Mouse (Mus musculus): ENCODE measurements around the gene Olfr723. TPM values are rescaled to one million over a fixed set of nuclear protein-coding genes. Genes with fewer than 3 reads are reported as not detected.

Olfr723 gene
- not detected for polyA plus RNA-seq (2014; fragmentation: Illumina TruSeq; extraction: RNeasy Lipid Tissue Mini Kit (QIAGEN cat#74804); ENCODE audit: low read depth, low replicate concordance)

GRCm38 (mm10) chr14:49931687-49932086, at the start of gene Olfr723:
Gene Olfr723 (minus strand): TSS chr14:49931787.

GRCm38 (mm10) chr14:49963174-49963573, 31.6 kb upstream of the Olfr723 start, which contains the start of gene Olfr724:
Gene Olfr724 (minus strand): TSS chr14:49963274.

GRCm38 (mm10) chr14:49901899-49902298, 29.7 kb downstream of the Olfr723 start, which contains the start of gene Olfr722:
Gene Olfr722 (minus strand): TSS chr14:49901999.

Other genes starting within 250 kb of the Olfr723 start
- 16.1 TPM for gene Armh4, start 148.4 kb downstream of the Olfr723 start, polyA plus RNA-seq (2014; fragmentation: Illumina TruSeq; extraction: RNeasy Lipid Tissue Mini Kit (QIAGEN cat#74804); ENCODE audit: low read depth, low replicate concordance)
- not detected for gene Olfr722, start 29.8 kb downstream of the Olfr723 start, polyA plus RNA-seq (2014; fragmentation: Illumina TruSeq; extraction: RNeasy Lipid Tissue Mini Kit (QIAGEN cat#74804); ENCODE audit: low read depth, low replicate concordance)
- not detected for gene Olfr724, start 31.5 kb upstream of the Olfr723 start, polyA plus RNA-seq (2014; fragmentation: Illumina TruSeq; extraction: RNeasy Lipid Tissue Mini Kit (QIAGEN cat#74804); ENCODE audit: low read depth, low replicate concordance)
- gene Olfr725, start 108.6 kb upstream of the Olfr723 start, polyA plus RNA-seq (2014; fragmentation: Illumina TruSeq; extraction: RNeasy Lipid Tissue Mini Kit (QIAGEN cat#74804); ENCODE audit: low read depth, low replicate concordance), result not detected
- not detected for gene Olfr726, start 159.2 kb upstream of the Olfr723 start, polyA plus RNA-seq (2014; fragmentation: Illumina TruSeq; extraction: RNeasy Lipid Tissue Mini Kit (QIAGEN cat#74804); ENCODE audit: low read depth, low replicate concordance)
- not detected for gene Olfr727, start 191.4 kb upstream of the Olfr723 start, polyA plus RNA-seq (2014; fragmentation: Illumina TruSeq; extraction: RNeasy Lipid Tissue Mini Kit (QIAGEN cat#74804); ENCODE audit: low read depth, low replicate concordance)
- gene Olfr728, start 210.9 kb upstream of the Olfr723 start, polyA plus RNA-seq (2014; fragmentation: Illumina TruSeq; extraction: RNeasy Lipid Tissue Mini Kit (QIAGEN cat#74804); ENCODE audit: low read depth, low replicate concordance), result not detected
- gene Olfr729, start 221.1 kb upstream of the Olfr723 start, polyA plus RNA-seq (2014; fragmentation: Illumina TruSeq; extraction: RNeasy Lipid Tissue Mini Kit (QIAGEN cat#74804); ENCODE audit: low read depth, low replicate concordance), result not detected

All from heart, adult 10 weeks (tissue).